Mouse (Mus musculus) forebrain, embryonic 15.5 days (tissue): Measurements from ENCODE around the gene Ctdnep1. TPM values are rescaled to one million over a fixed set of nuclear protein-coding genes. Genes with fewer than 3 reads are reported as not detected.
"Not testable (repeated sequence)": the region's sequence is repeated elsewhere in the genome, so short reads cannot be mapped to it uniquely, and the experiment has no call there.

ENCODE experiments used
- ATAC-seq: fragments of 200-750 bp; cut with Nextera tagmentation; replicated peaks from 2 replicates; pipeline ENCODE4 v1.8.0; 2017; ENCODE audit warnings: mild to moderate bottlenecking, moderate TSS enrichment, moderate library complexity
- H3K27ac ChIP-seq: fragments of 300-500 bp; sonication (generic); replicated peaks from 2 replicates; pipeline ENCODE4 v1.5.1; 2015; ENCODE audit warnings: mild to moderate bottlenecking, inconsistent platforms
- H3K27me3 ChIP-seq: fragments of 300-500 bp; sonication (generic); 2 replicates; pipeline ENCODE4 v1.6.1; 2015; ENCODE audit warnings: inconsistent platforms
- H3K36me3 ChIP-seq: fragments of 300-500 bp; sonication (generic); 2 replicates; pipeline ENCODE4 v1.6.1; 2015; ENCODE audit warnings: mild to moderate bottlenecking, inconsistent platforms
- H3K4me1 ChIP-seq: fragments of 300-500 bp; sonication (generic); 2 replicates; pipeline ENCODE4 v1.6.1; 2015; ENCODE audit warnings: inconsistent platforms
- H3K4me2 ChIP-seq: fragments of 300-500 bp; sonication (generic); replicated peaks from 2 replicates; pipeline ENCODE4 v1.6.1; 2015; ENCODE audit warnings: mild to moderate bottlenecking, inconsistent platforms
- H3K4me3 ChIP-seq: fragments of 300-500 bp; sonication (generic); 2 replicates; pipeline ENCODE4 v1.5.1; 2015; ENCODE audit warnings: mild to moderate bottlenecking, inconsistent platforms
- H3K9ac ChIP-seq: fragments of 300-500 bp; sonication (generic); replicated peaks from 2 replicates; pipeline ENCODE4 v1.6.1; 2015; ENCODE audit warnings: mild to moderate bottlenecking, inconsistent platforms
- H3K9me3 ChIP-seq: fragments of 300-500 bp; sonication (generic); 2 replicates; pipeline ENCODE4 v1.6.1; 2016; ENCODE audit warnings: inconsistent platforms
- WGBS: fragments of 180-500 bp; shearing (Covaris S2); methylation state at CpG from one replicate; pipeline ENCODE4 v1.1.7; 2015; ENCODE audit warnings: mixed read lengths; 5-methylcytosine and 5-hydroxymethylcytosine counted together
- polyA plus RNA-seq: library from polyadenylated mRNA; unstranded; fragments of >200 nt; fragmentation: Nextera tagmentation; extraction: Ambion mirVana; gene quantifications from 2 replicates; pipeline ENCODE4 v1.2.1, GENCODE M21; 2015

Gene Ctdnep1
- polyA plus RNA-seq, 1 experiment from 2014 or later, result 20.8 TPM

DNA sequence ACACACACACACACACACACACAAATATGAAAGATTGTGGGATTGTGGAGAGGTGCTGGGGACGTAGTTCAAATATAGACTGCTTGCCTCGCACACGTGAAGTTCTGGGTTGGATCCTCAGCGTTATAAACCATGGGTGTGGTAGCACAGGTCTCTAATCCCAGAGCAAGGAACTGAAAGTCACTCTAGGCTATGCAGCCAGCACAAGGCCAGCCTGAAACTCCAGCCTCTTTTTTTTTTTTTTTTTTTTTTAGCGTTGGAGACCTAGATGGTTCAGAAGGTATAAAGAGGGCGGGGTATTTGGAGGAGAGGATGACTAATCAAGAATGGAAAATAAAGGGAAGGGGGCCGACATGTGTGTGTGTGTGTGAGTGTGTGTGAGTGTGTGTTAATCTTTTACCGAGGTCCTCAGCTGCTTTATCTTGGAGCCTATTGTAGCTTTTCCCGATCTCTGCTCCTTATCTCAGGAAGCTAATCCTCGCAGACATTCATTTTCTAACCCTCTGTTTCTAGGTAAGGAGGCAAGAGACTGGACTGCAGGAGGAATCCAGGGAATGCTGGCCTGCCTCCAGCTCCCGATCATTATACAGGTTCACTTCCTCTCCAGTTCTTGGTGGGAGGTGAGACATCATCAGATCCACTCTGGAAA lies 27.6 kb upstream of the Ctdnep1 start:
- no peak overlapping the region for H3K4me3 ChIP-seq
- H3K9ac ChIP-seq, result no peak overlapping the region
- no peaks in the 10 kb centered on the region for H3K27me3 ChIP-seq
- no peak overlapping the region for H3K27ac ChIP-seq
- whole genome bisulfite sequencing, result 66% methylated on average over 11 of the region's 11 CpGs
- no peak overlapping the region for H3K4me2 ChIP-seq
- no peaks in the 10 kb centered on the region for H3K36me3 ChIP-seq
- H3K9me3 ChIP-seq, result no peaks in the 10 kb centered on the region
- peaks cover 4% of the 10 kb centered on the region for H3K4me1 ChIP-seq
- ATAC-seq, result no peak

- not testable (repeated sequence) for H3K4me2 ChIP-seq, ATAC-seq, H3K9me3 ChIP-seq, H3K4me3 ChIP-seq, H3K4me1 ChIP-seq, H3K27ac ChIP-seq, H3K9ac ChIP-seq, H3K36me3 ChIP-seq, H3K27me3 ChIP-seq
- WGBS, result 79% methylated on average over 4 of the region's 4 CpGs
Measured at GRCm38 (mm10) chr11:69955618-69956017, 25.3 kb upstream of the Ctdnep1 start.

DNA sequence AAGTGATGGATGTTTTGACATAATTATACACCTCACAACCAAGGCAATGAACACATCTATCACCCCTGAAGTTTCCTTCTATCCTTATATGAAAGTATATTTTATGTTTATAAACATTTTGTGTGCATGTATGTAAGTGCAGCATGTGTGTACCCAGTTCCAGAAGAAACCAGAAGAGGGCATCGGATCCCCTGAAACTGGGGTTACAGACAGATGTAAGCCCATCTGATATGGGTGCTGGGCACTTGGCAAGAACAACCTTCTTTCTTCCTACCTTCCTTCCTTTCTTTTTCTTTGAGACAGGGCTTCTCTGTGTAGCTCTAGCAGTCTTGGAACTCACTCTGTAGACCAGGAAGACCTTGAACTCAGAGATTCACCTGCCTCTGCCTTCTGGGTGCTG lies 24.7 kb upstream of the Ctdnep1 start:
- WGBS, result 65% methylated on average over 1 of the region's 1 CpGs
- ATAC-seq, result no peak
- no peak overlapping the region for H3K27ac ChIP-seq
- no peaks in the 10 kb centered on the region for H3K36me3 ChIP-seq
- no peak overlapping the region for H3K9ac ChIP-seq
- no peaks in the 10 kb centered on the region; the same call in 1 of the 2 replicates for H3K27me3 ChIP-seq
- H3K4me2 ChIP-seq, result no peak overlapping the region
- H3K4me1 ChIP-seq, result no peaks in the 10 kb centered on the region
- no peaks in the 10 kb centered on the region for H3K9me3 ChIP-seq
- no peak overlapping the region for H3K4me3 ChIP-seq

GRCm38 (mm10) chr11:69960616-69961015 lies 20.3 kb upstream of the Ctdnep1 start:
- Histone ChIP-seq H3K9ac (no peak overlapping the region), H3K4me2 (no peak overlapping the region), H3K36me3 (no peaks in the 10 kb centered on the region), H3K4me1 (peaks cover 4% of the 10 kb centered on the region; the same call in 1 of the 2 replicates), H3K27ac (no peak overlapping the region), H3K4me3 (no peak overlapping the region), H3K27me3 (peaks cover 35% of the 10 kb centered on the region), H3K9me3 (no peaks in the 10 kb centered on the region)
- ATAC-seq, result no peak
- 30% methylated on average over 5 of the region's 5 CpGs for WGBS

DNA sequence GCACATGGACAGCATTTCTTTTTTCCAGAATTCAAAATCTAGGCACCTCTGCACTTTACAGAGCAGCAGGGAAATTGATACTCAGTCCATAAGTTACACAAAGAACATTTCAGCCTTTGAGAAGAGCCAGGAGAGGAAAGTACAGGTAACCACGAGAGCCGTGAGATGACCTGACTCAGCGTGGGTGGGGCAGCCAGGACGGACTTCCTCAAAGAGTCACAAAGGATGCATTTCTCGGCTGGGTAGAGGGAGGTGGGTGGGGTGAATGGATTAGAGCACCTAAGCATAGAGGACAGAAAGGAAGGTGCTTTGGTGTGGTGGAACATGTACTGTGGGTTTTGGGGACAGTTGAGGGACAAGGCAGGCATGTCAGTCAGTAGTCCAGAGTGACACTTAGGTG lies 19.1 kb upstream of the Ctdnep1 start:
- H3K4me3 ChIP-seq, result no peak overlapping the region
- H3K9me3 ChIP-seq, result no peaks in the 10 kb centered on the region
- peaks cover 14% of the 10 kb centered on the region for H3K4me1 ChIP-seq
- no peaks in the 10 kb centered on the region for H3K36me3 ChIP-seq
- H3K4me2 ChIP-seq, result no peak overlapping the region
- H3K9ac ChIP-seq, result no peak overlapping the region
- H3K27ac ChIP-seq, result no peak overlapping the region
- WGBS, result 52% methylated on average over 5 of the region's 5 CpGs
- no peak for ATAC-seq
- peaks cover 47% of the 10 kb centered on the region for H3K27me3 ChIP-seq

GRCm38 (mm10) chr11:69964650-69965270 lies 16.2 kb upstream of the Ctdnep1 start, which contains the start of gene Cldn7:
Gene Cldn7 (plus strand): TSS chr11:69964779.
- H3K4me1 ChIP-seq, result peaks cover 14% of the 10 kb centered on the region
- no peak for ATAC-seq
- no peak within 1 kb of the TSS for H3K4me2 ChIP-seq
- peaks cover 18% of the 10 kb centered on the region for H3K36me3 ChIP-seq
- no peak within 1 kb of the TSS; the same call in 1 of the 2 replicates for H3K9ac ChIP-seq
- no peaks in the 10 kb centered on the region for H3K9me3 ChIP-seq
- 10% methylated on average over 24 of the region's 24 CpGs for WGBS
- no peak within 1 kb of the TSS for H3K27ac ChIP-seq
- peaks cover 57% of the 10 kb centered on the region for H3K27me3 ChIP-seq
- H3K4me3 ChIP-seq, result 0 out of 2 replicates have a peak within 1 kb of the TSS, but pooled peaks have one; percentile 13

- H3K4me2 ChIP-seq, result no peak overlapping the region
- H3K4me1 ChIP-seq, result peaks cover 14% of the 10 kb centered on the region
- H3K27me3 ChIP-seq, result peaks cover 57% of the 10 kb centered on the region
- peaks cover 25% of the 10 kb centered on the region for H3K36me3 ChIP-seq
- H3K4me3 ChIP-seq, result 0 out of 2 replicates have a peak overlapping the region, but pooled peaks have one; percentile 26
- H3K9ac ChIP-seq, result no peak overlapping the region; the same call in 1 of the 2 replicates
- H3K9me3 ChIP-seq, result no peaks in the 10 kb centered on the region
- no peak overlapping the region for H3K27ac ChIP-seq
- no peak for ATAC-seq
- WGBS, result 1% methylated on average over 49 of the region's 49 CpGs
Measured at GRCm38 (mm10) chr11:69965271-69966005, 15.5 kb upstream of the Ctdnep1 start.

- H3K4me3 ChIP-seq, result peak overlapping the region; percentile 26
- H3K27ac ChIP-seq, result no peak overlapping the region
- peaks cover 14% of the 10 kb centered on the region for H3K4me1 ChIP-seq
- ATAC-seq, result no peak
- peak overlapping the region; percentile 5; the same call in 1 of the 2 replicates for H3K9ac ChIP-seq
- H3K27me3 ChIP-seq, result peaks cover 57% of the 10 kb centered on the region
- peak overlapping the region; percentile 36 for H3K4me2 ChIP-seq
- H3K36me3 ChIP-seq, result peaks cover 28% of the 10 kb centered on the region
- H3K9me3 ChIP-seq, result no peaks in the 10 kb centered on the region
- under 1% methylated on average over 59 of the region's 59 CpGs for WGBS
Measured at GRCm38 (mm10) chr11:69966006-69966859, 14.7 kb upstream of the Ctdnep1 start.

DNA sequence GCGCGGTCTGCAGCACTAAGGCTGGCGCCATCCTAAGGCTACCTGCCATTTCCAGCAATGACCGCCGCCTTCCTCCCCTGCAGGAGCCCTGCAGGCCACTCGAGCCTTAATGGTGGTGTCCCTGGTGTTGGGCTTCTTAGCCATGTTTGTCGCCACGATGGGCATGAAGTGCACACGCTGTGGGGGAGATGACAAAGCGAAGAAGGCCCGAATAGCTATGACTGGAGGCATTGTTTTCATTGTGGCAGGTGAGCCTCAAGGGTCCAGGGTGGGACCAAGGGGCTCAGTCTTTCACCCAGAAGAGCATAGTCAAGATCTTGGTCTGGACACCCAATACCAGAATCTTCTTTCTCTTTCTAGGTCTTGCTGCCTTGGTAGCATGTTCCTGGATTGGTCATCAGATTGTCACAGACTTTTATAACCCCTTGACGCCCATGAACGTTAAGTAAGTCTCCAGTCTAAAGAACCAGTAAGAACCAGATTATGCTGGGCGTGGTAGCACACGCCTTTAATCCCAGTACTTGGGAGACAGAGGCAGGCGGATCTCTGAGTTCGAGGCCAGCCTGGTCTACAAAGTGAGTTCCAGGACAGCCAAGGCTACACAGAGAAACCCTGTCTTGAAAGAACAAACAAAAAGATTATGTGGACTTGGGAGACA lies 14.0 kb upstream of the Ctdnep1 start:
- H3K36me3 ChIP-seq, result peaks cover 34% of the 10 kb centered on the region
- H3K27me3 ChIP-seq, result peaks cover 57% of the 10 kb centered on the region
- ATAC-seq, result no peak
- peak overlapping the region; percentile 36 for H3K4me2 ChIP-seq
- peaks cover 14% of the 10 kb centered on the region for H3K4me1 ChIP-seq
- no peak overlapping the region for H3K27ac ChIP-seq
- peak overlapping the region; percentile 5; the same call in 1 of the 2 replicates for H3K9ac ChIP-seq
- no peaks in the 10 kb centered on the region for H3K9me3 ChIP-seq
- H3K4me3 ChIP-seq, result peak overlapping the region; percentile 26
- WGBS, result 37% methylated on average over 17 of the region's 17 CpGs

DNA sequence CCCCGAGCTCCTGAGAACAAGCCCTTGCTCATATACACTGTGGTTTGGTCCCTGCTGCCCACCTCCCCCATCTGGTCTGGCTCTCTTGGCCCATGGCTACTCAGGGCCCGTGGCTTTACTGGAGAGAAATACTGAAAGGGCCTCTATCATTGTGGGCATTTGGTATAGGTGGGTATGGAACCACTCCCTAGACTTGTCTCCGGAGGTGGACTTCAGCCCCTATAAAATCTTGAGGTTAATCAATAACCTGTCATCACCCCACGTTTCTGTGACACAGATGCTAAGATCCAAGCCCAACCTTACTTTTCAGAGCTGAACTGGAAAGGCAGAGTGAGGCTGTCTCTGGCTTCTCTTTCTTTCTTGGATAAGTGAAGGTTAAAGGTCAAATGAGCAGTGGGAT lies 12.2 kb upstream of the Ctdnep1 start:
- Histone ChIP-seq H3K4me3 (no peak overlapping the region), H3K9me3 (no peaks in the 10 kb centered on the region), H3K4me2 (no peak overlapping the region), H3K36me3 (peaks cover 46% of the 10 kb centered on the region), H3K27ac (no peak overlapping the region), H3K9ac (no peak overlapping the region), H3K27me3 (peaks cover 39% of the 10 kb centered on the region), H3K4me1 (peaks cover 14% of the 10 kb centered on the region)
- WGBS, result 93% methylated on average over 4 of the region's 4 CpGs
- ATAC-seq, result no peak

DNA sequence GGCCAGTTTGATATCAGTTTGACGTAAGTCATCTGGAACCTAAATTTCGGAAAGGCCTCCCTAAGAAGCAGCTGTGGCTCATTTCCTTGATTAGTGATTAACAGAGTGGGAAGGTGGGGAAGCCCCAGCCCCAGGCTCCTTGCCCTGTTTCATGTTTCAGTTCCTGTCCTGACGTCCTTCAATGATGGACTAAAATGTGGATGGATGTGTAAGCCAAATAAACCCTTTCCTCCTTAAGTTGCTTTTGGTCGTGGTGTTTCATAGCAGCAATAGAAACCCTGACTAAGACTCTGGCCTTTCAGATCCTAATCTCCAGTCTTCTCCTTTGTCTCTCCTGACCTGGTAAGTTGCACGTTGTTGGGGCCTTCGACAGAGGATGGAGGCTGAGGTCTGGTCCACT lies 10.7 kb upstream of the Ctdnep1 start:
- WGBS, result 91% methylated on average over 6 of the region's 6 CpGs
- Histone ChIP-seq H3K9ac (no peak overlapping the region), H3K4me3 (no peak overlapping the region), H3K27ac (no peak overlapping the region), H3K9me3 (no peaks in the 10 kb centered on the region), H3K4me2 (no peak overlapping the region), H3K4me1 (peaks cover 14% of the 10 kb centered on the region), H3K36me3 (peaks cover 60% of the 10 kb centered on the region), H3K27me3 (peaks cover 25% of the 10 kb centered on the region)
- ATAC-seq, result no peak
